Mouse (Mus musculus): ENCODE data around the gene Esd. TPM values are rescaled to one million over a fixed set of nuclear protein-coding genes. Genes with fewer than 3 reads are reported as not detected.

Gene Esd
- 83.9 and 88.2 TPM in 2 replicates for polyA plus RNA-seq (2012; rRNA removed)

DNA sequence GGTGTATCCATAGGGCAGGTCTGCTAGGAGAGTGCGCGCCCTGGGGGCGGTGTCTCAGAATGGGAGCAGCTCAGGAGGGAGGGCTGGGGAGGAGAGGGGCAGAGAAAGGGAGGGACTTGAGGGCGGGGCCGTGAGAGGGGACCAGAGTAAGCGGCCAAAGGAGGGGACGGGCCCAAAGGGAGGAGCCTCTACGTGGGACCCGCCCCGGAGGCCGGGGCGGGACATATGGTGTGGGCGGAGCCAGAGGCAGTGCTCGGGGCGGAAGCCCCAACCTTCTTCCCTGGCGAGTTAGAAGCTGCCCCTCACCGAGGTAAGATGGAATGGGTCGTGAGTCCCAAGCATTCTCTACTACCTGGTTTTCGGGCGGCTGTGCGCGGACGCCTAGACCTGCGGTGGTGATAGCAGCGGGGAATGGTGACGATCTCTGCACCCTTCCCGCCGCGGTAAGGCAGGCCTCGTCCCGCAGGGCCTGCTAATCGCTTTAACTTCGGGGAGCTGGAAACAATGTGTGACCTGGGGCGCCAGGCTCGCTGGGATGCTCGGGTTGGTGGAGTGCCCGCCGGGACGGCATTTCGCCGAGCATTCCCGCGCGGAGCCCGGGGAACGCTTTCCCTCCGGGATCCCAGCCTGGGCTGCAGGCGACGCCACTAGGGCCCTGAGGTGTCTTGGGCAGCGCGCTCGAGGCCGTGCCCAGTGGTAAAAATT is at the start of gene Esd:
Esd (plus strand) TSS at position 219 of the 705 bp plus-strand sequence.
- no peak for DNase-seq (ENCODE audit: low read depth)

- DNase-seq (ENCODE audit: low read depth), result no peak
Observed at GRCm38 (mm10) chr14:74684298-74684978, 47.7 kb upstream of the Esd start.

DNA sequence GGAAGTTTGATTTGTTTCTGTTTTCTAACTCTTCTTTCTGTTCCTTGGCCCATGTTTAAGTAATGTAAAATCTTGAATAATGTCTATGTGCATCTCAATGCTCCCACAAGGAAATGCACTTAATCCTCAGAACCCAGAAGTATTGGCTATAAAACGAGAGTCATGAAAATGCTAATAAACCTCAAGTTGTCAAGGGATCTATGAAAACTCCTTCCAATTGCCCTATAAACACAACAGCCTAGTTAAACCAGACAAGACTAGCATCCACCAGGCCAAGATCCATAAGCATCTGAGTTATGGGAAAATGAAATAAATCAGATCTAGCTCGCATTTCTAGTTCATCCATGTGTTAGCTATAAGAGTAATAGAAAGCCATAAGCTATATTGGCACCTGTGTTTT is 40.1 kb upstream of the Esd start:
- DNase-seq (ENCODE audit: low read depth), result no peak

DNA sequence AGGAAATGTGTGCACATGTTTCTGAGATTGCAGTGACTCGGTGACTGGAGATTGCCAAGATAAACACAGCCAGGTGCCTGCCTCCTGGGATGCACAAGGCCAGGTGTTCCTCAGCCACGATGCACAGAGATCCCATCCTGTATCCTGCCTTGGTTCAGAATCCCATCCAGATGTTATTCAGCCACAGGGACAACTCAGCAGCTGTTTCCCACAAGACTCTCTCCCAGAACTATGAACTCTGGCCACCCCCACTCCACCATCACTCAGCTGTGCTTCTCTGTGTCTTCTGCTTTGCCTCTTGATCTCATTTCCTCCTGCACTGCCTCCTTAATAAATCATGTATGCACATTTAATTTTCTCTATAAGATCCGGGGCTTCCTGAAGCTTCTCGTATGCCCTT is 35.3 kb upstream of the Esd start:
- no peak for DNase-seq (ENCODE audit: low read depth)

DNA sequence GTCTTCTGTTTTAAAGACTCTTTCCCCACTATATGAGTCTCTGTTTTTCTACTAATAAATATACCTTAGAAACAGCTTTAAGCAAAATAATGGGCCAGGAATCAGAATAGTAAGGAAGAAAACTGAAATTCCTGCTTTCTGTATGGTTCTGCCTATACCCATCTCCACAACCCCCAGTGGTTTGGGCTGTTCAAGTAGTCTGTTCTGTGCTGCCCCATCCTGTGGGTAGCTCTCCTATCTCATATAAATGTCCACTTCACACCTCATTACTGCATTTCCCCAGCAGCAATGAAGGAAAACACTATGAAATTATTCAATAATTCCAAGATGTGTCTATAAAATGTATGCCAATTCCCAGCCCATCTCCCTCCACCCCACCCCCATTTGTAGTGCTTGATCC is 34.7 kb upstream of the Esd start:
- DNase-seq (ENCODE audit: low read depth), result no peak

DNA sequence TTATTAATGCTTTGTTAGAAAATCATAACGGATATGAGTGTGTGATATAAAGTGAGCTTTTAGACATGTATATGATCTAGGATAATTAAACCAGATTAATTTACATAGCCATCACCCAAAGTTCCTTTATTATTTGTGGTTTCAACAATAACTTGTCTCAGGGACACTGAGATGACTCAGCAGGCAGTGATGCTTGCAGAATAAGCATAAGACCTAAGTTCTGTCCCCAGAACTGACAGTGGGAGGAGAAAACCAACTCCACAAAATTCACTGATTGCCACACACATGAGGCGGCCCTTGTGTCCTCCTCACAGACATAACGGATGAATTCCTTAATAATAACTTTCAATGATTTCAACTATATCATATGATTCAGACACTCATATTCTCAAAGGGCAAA is 32.9 kb upstream of the Esd start:
- no peak for DNase-seq (ENCODE audit: low read depth)

DNA sequence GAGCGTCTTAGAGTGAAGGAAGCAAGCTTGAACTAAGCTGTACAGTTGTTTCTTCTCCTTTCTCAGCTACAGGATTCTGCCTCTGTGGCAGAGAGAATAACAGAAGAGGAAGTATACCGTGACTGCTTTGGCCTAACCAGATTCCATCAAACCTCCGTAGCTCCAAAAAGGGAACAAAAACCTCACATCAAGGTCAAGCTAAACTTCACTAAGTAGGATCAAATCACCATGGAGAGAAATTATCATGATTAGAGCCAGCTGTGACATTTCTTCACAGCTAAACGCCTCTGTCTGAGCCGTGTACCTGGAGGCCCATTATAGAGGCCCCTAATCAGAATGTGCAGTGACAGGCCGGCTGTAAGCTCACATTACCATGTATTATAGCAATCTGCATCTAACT is 28.2 kb upstream of the Esd start:
- no peak for DNase-seq (ENCODE audit: low read depth)

DNA sequence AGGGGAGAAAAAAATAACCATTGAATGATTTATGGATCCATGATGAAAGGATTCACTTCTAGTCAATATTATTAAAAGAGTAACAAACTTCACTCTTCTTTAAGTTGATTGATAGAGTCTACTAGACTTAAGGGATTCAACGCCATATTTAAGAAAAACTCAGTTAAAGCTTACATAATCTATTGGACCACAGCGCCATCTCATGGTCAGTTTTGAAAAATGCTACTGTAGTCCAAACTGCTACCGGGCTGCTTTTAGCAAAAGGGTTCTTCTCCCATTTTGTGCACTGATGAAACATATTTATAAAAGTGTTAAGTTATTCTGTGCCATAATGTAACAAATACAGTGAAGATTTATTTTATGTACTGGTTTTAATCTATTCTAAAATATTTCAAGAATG is 23.0 kb upstream of the Esd start:
- DNase-seq (ENCODE audit: low read depth), result no peak

DNA sequence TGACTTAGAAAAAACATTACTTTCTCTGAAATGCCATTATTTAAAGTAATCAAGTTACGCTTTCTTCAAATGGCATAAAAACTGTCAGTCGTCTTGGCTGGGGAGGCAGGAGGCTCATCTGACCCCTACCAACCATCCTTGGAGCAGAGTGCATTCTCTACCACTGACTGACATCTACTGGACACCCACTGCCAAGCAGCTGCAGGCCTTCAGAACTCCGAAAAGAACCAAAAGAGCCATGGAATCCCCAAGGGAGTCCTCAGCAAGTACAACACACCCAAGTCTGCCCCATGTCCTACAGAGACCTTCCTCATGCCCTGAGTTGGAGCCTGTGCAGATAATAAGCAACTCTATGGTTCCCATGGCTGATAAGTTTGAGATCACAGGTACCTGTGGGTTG is 8.6 kb upstream of the Esd start:
- DNase-seq (ENCODE audit: low read depth), result no peak

DNA sequence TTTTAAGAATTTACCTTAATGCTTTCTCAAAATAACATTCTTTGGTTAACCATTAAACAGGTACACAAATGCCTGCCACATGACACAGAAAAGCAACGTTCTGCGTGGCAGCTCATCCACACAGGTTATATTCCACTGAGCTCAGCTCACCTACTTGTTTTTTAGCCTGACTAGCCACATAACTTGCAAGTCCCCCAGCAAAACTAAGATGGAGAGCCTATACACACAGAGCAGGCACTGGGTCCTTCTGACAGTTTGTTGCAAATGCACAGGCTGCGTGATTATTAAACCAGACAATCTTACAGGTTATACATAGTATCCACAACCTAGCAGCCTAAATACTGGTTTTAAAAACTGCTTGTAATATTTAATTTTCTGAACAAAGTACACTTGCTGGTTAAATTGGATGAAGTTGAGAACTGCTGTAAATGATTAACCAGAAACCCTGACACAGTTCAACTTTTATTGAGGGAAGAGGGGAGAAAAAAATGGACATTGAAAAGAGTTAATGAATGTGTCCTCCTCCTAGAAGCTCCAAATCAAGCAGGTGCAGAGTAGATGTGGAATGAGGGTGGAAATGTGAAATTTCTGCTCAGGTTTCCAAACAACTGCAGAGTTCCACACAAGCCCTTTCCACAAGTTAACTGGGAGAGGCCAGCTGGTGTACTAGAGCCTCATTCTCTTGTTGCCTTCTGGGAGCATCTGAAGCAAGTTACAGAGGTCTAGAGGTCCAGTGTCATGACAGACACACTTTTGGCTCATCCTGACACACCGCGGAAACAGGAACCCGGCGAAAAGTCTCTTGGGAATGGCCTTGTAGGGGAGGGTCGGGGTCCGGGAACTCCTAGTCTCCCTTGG is 647 bp upstream of the Esd start:
- no peak for DNase-seq (ENCODE audit: low read depth)

- DNase-seq (ENCODE audit: low read depth), result no peak
Observed at GRCm38 (mm10) chr14:74733397-74733796, 1.3 kb downstream of the Esd start.

- no peak for DNase-seq (ENCODE audit: low read depth)
Observed at GRCm38 (mm10) chr14:74735471-74735870, 3.4 kb downstream of the Esd start.

GRCm38 (mm10) chr14:74736850-74737249 is 4.8 kb downstream of the Esd start:
- DNase-seq (ENCODE audit: low read depth), result no peak

- DNase-seq (ENCODE audit: low read depth), result peak; percentile 4
Observed at GRCm38 (mm10) chr14:74764191-74764918, 32.3 kb downstream of the Esd start.

DNA sequence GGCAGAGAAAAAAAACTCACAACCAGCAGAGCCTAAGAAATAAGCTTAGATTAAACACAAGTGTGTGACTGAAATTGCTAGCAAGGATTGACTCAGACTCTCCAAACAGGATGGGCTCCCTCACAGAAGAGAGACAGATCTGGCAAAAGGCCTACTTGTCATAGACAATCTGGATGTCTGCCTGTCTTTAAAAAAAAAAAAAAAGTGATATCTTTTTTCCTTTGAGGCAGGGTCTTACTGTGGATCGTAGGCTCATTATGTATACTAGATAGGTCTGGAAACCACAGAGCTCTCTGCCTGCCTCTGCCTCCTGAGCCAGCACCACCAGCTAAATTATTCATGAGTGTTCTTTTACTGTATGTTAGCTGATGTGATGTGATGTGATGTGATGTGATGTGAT is 35.8 kb downstream of the Esd start:
- DNase-seq (ENCODE audit: low read depth), result no peak

DNA sequence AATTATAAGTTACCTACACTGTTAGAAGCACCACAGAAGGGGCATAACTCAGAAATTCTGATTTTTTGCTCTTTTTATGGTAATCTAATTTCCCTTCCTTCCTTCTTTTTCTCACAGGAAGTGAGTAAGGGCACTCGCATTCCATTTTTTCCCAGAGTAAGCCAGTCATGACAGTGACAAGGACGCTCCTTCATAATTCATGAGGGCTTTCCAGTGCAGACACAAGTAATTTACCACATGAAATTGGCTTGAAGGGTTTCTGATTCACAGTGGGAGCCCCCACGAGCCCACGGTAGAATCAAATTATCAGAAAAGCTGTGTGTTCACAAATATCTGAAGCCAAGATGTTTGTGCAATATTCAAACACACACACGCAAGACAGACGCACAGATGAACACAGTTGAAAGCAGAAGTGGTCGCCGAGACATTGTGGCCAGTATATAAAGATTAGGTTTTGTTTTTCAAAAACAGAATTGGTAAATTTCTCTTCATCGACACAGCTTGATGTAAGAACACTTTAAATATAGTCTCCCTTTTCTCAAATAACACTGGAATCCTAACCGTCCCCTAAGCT is 42.0 kb downstream of the Esd start:
- DNase-seq (ENCODE audit: low read depth), result no peak

- no peak for DNase-seq (ENCODE audit: low read depth)
Observed at GRCm38 (mm10) chr14:74784243-74784934, 52.3 kb downstream of the Esd start.

GRCm38 (mm10) chr14:74787717-74788116 is 55.6 kb downstream of the Esd start:
- no peak for DNase-seq (ENCODE audit: low read depth)

DNA sequence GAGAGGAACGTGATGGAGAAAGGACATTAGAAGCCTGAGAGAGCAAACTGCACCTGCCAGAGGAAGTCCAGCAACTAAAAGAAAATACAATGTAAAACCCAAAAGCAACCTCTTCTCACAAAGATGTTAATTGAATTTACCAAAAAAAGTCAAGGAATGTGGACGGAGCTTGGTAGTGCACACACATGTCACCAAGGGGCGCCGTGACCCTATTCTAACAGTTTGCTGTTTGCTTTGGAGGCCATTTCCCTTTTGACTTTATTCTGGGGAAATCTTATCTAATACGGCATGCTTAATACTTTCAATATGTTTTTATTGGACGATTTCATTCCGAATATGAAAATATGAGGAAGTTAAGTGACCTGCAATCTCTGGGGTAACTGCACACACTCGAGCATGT is 56.7 kb downstream of the Esd start:
- DNase-seq (ENCODE audit: low read depth), result no peak

- no peak for DNase-seq (ENCODE audit: low read depth)
Observed at GRCm38 (mm10) chr14:74790535-74790934, 58.4 kb downstream of the Esd start.

DNA sequence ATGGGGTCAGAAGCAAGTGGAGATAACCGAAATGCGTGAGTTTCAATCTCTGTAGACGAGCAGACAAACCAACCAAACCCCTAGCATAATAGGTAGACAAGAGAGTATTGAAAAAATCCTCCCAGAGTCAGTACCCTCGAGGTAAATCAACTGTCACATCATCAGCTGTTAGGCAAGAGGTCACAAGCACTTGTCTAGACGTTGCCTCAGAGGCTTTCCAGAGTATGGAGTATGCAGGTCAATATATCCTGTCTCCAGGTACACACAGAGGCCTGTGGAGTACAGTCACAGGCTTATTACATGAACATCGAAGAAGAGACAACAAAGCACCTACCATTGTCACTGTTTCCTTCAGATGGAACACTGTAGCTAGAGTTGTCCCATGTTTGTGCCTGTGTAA is 60.7 kb downstream of the Esd start:
- DNase-seq (ENCODE audit: low read depth), result no peak
